Mouse (Mus musculus): ENCODE measurements at regions not wholly inside any gene's neighbourhood (a gene's known extent, or its start where the extent isn't known, plus 50 kb on each side); places are given as distances from the start of the nearest gene placed in this dataset.
A peak's percentile ranks its signal among the peaks of the same experiment; 100 is the strongest.

DNA sequence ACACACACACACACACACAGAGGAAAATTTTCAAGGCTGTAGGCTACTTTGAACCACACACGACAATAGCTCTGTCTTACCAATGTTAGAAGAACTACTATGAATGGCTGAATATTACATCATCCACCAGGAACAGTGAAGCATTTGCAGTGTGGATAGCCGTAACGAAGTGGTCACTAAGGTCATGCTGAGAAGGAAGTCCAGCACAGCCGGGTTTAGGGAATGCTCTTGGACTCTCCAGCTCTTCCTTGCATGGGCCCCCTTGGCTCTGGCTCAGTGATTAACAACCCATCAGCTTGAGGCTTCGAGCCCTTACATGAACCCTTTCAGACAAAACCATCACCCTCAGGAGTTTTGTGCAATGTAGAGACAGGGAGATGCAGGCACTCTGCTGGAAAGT is 245.3 kb downstream of the Adamts20 start:
- 37% methylated on average over 5 of the region's 5 CpGs for WGBS
- 0 out of 2 replicates have a peak overlapping the region, but pooled peaks have one; percentile 11 for H3K27ac ChIP-seq (ENCODE audit: low read length)
- H3K4me3 ChIP-seq (ENCODE audit: low read length): no peak overlapping the region
- H3K36me3 ChIP-seq (ENCODE audit: control insufficient read depth, insufficient read depth): no peaks in the 10 kb centered on the region
- no peaks in the 10 kb centered on the region for H3K9me3 ChIP-seq (replicated peaks; ENCODE audit: control insufficient read depth, low read length)
- H3K9ac ChIP-seq (ENCODE audit: low read length): no peak overlapping the region
- H3K4me1 ChIP-seq (ENCODE audit: control insufficient read depth, insufficient read depth, low read length): peaks cover 28% of the 10 kb centered on the region
- H3K4me2 ChIP-seq (ENCODE audit: low read depth, low read length): no peak overlapping the region
- no peak for ATAC-seq (replicated peaks; ENCODE audit: extremely low read depth, insufficient read depth, low FRiP score)
- H3K27me3 ChIP-seq (ENCODE audit: control insufficient read depth, insufficient read depth, low read length): no peaks in the 10 kb centered on the region

DNA sequence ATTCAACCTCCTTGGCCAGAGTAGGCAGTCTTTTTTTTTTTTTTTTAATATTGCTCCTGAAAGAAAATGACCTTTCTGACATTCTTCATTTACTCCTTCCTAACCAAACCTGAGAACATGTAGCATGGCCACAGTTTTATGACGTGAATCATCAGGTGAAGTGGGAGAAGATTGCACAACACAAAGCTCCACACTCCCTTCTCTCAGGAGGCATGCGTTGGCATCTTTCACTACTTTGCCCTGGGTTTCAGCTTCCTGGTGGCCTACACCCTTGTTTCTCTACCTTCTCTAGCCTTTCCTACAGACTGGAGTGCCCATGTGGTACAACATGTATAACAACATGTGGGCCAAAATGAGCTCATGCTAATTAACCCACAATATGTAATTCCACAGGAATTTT is 248.5 kb downstream of the Adamts20 start:
- Histone ChIP-seq H3K36me3 (ENCODE audit: control insufficient read depth, insufficient read depth) (no peaks in the 10 kb centered on the region), H3K27ac (ENCODE audit: low read length) (no peak overlapping the region), H3K9ac (ENCODE audit: low read length) (no peak overlapping the region), H3K4me2 (ENCODE audit: low read depth, low read length) (no peak overlapping the region), H3K9me3 (replicated peaks; ENCODE audit: control insufficient read depth, low read length) (no peaks in the 10 kb centered on the region; the same call in 1 of the 2 replicates), H3K27me3 (ENCODE audit: control insufficient read depth, insufficient read depth, low read length) (no peaks in the 10 kb centered on the region), H3K4me1 (ENCODE audit: control insufficient read depth, insufficient read depth, low read length) (peaks cover 21% of the 10 kb centered on the region), H3K4me3 (ENCODE audit: low read length) (no peak overlapping the region)
- ATAC-seq (replicated peaks; ENCODE audit: extremely low read depth, insufficient read depth, low FRiP score): no peak
- WGBS: 91% methylated on average over 2 of the region's 2 CpGs

DNA sequence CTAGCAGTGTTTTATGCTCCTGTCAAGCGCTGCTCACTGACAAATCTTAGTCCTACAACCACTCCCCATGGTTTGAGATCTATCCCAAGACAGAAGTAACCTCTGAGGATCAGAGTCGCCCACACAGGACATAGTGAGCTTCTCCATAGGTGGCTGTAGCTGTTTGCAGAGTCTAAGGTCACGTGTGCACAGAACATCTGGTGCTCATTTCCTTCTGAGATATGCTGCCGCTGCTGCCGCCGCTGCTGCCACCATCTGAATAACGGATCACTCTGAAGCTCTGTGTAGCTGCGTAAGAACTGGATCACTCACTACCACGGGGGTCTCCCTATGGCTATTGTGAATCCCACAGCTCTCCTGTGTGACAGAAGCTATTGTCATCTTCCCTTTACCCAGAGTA is 250.8 kb downstream of the Adamts20 start:
- peak; percentile 65 for ATAC-seq (replicated peaks; ENCODE audit: extremely low read depth, insufficient read depth, low FRiP score)
- Histone ChIP-seq H3K36me3 (ENCODE audit: control insufficient read depth, insufficient read depth) (no peaks in the 10 kb centered on the region), H3K27ac (ENCODE audit: low read length) (no peak overlapping the region), H3K9me3 (replicated peaks; ENCODE audit: control insufficient read depth, low read length) (peaks cover 2% of the 10 kb centered on the region; the same call in 1 of the 2 replicates), H3K9ac (ENCODE audit: low read length) (no peak overlapping the region), H3K4me3 (ENCODE audit: low read length) (no peak overlapping the region), H3K4me1 (ENCODE audit: control insufficient read depth, insufficient read depth, low read length) (peaks cover 8% of the 10 kb centered on the region), H3K4me2 (ENCODE audit: low read depth, low read length) (peak overlapping the region; percentile 2; the same call in 1 of the 2 replicates), H3K27me3 (ENCODE audit: control insufficient read depth, insufficient read depth, low read length) (no peaks in the 10 kb centered on the region)
- WGBS: 24% methylated on average over 9 of the region's 9 CpGs

DNA sequence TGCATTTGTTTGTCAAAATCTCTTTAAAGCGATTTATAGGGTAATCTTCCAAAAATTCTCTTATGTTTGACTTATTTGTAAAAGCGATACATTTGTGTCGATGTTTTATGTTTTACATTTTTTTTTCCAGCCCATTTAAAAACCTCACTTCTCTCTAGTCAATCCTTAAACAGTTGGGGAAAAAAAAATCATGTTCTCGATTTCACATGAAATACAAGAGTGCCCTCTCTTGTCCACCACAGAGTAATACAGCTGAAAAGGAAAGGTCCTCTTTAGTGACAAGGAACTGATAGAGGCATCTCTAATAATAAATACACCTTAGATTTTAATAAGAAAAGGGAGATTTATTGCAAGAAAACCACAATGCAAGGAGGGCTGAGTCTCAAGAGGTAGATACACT is 251.8 kb downstream of the Adamts20 start:
- Histone ChIP-seq H3K36me3 (ENCODE audit: control insufficient read depth, insufficient read depth) (no peaks in the 10 kb centered on the region), H3K27me3 (ENCODE audit: control insufficient read depth, insufficient read depth, low read length) (no peaks in the 10 kb centered on the region), H3K27ac (ENCODE audit: low read length) (no peak overlapping the region), H3K4me3 (ENCODE audit: low read length) (no peak overlapping the region), H3K4me1 (ENCODE audit: control insufficient read depth, insufficient read depth, low read length) (0 out of 2 replicates have a peak, but pooled peaks cover 4% of the 10 kb centered on the region), H3K4me2 (ENCODE audit: low read depth, low read length) (no peak overlapping the region), H3K9ac (ENCODE audit: low read length) (no peak overlapping the region), H3K9me3 (replicated peaks; ENCODE audit: control insufficient read depth, low read length) (peaks cover 2% of the 10 kb centered on the region; the same call in 1 of the 2 replicates)
- no peak for ATAC-seq (replicated peaks; ENCODE audit: extremely low read depth, insufficient read depth, low FRiP score)
- WGBS: 26% methylated on average over 4 of the region's 4 CpGs

DNA sequence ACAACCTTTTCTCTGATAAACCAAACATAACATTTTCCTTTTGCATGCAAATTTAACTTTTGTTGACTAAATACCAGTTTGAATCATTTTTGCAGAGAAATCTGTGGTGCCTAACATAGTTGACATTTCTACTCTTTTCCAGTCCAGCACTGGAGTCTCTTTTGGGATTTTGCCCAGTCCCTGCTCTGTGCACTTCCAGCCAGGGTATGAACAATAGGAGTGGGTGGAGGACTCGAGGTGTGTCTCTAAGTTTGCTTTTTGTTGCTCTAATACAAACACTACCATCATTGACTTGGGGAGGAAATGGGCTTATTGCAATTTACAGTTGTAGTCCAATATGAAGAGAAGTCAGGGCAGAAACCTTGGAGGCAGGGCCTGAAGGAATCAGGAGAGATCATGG is 256.7 kb downstream of the Adamts20 start:
- peaks cover 6% of the 10 kb centered on the region for H3K4me1 ChIP-seq (ENCODE audit: control insufficient read depth, insufficient read depth, low read length)
- ATAC-seq (replicated peaks; ENCODE audit: extremely low read depth, insufficient read depth, low FRiP score): no peak
- WGBS: 39% methylated on average over 1 of the region's 1 CpGs

DNA sequence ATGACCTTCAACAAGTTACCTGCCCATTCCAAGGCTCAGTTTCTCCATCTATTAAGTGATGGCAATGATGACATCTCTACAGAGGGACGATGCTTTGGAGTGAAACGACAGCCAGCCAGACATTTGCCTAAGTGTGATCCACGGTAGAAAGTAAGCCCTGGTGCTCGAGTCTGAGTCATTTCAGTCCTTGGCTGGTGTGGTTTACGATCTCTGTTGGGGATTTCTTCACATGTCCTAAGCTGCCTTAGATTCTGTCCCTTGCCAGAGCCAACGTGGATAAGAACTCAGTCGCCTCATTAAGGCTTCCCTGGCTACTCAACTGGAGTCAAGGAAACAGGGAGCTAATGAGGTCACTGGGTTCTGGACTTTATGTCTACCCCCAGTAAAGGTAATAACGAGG is 258.8 kb downstream of the Adamts20 start:
- WGBS: 82% methylated on average over 8 of the region's 8 CpGs
- Histone ChIP-seq H3K9ac (ENCODE audit: low read length) (no peak overlapping the region), H3K4me3 (ENCODE audit: low read length) (no peak overlapping the region), H3K4me2 (ENCODE audit: low read depth, low read length) (no peak overlapping the region), H3K36me3 (ENCODE audit: control insufficient read depth, insufficient read depth) (no peaks in the 10 kb centered on the region), H3K9me3 (replicated peaks; ENCODE audit: control insufficient read depth, low read length) (0 out of 2 replicates have a peak, but pooled peaks cover under 1% of the 10 kb centered on the region), H3K27ac (ENCODE audit: low read length) (no peak overlapping the region), H3K27me3 (ENCODE audit: control insufficient read depth, insufficient read depth, low read length) (no peaks in the 10 kb centered on the region), H3K4me1 (ENCODE audit: control insufficient read depth, insufficient read depth, low read length) (peaks cover 6% of the 10 kb centered on the region)
- ATAC-seq (replicated peaks; ENCODE audit: extremely low read depth, insufficient read depth, low FRiP score): no peak

More for the DNA sequence above, 256.7 kb downstream of the Adamts20 start:
- peaks cover 2% of the 10 kb centered on the region; the same call in 1 of the 2 replicates for H3K9me3 ChIP-seq (replicated peaks; ENCODE audit: control insufficient read depth, low read length)
- no peak overlapping the region for H3K4me2 ChIP-seq (ENCODE audit: low read depth, low read length)
- no peak overlapping the region for H3K4me3 ChIP-seq (ENCODE audit: low read length)
- H3K36me3 ChIP-seq (ENCODE audit: control insufficient read depth, insufficient read depth): no peaks in the 10 kb centered on the region
- no peaks in the 10 kb centered on the region for H3K27me3 ChIP-seq (ENCODE audit: control insufficient read depth, insufficient read depth, low read length)
- no peak overlapping the region for H3K27ac ChIP-seq (ENCODE audit: low read length)
- no peak overlapping the region for H3K9ac ChIP-seq (ENCODE audit: low read length)

DNA sequence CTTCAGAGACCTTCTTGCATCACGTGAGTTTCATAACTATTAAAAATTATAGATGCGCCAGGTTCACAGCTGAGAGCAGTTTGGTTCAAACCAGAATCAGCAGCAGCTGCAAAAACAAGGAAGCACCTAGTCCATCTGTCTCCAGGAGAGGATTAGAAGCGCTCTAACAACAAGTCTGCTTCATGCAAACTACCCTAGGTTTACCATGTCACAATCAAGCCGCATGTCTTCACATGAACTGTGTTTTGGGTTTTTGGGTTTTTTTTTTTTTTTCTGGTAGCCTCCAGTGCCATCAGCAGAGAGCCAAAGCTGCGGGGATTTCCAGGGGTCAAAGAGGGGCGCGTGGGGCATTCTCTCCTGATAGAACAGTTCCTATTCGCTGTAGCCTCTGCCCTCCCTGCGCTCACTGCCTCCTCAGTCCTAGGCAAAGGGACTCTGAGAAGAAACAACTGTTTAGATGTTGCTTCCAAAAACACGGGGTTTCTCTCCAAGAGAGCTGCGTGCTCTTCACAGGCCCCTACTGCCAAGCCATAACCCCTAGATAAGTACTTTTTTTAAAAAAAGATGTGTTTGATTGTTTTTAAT is 259.8 kb downstream of the Adamts20 start:
- H3K27me3 ChIP-seq (ENCODE audit: control insufficient read depth, insufficient read depth, low read length): no peaks in the 10 kb centered on the region
- no peak for ATAC-seq (replicated peaks; ENCODE audit: extremely low read depth, insufficient read depth, low FRiP score)
- H3K36me3 ChIP-seq (ENCODE audit: control insufficient read depth, insufficient read depth): no peaks in the 10 kb centered on the region
- no peak overlapping the region for H3K4me3 ChIP-seq (ENCODE audit: low read length)
- no peak overlapping the region for H3K27ac ChIP-seq (ENCODE audit: low read length)
- H3K9ac ChIP-seq (ENCODE audit: low read length): no peak overlapping the region
- 57% methylated on average over 11 of the region's 11 CpGs for WGBS
- peaks cover 6% of the 10 kb centered on the region for H3K4me1 ChIP-seq (ENCODE audit: control insufficient read depth, insufficient read depth, low read length)
- H3K9me3 ChIP-seq (replicated peaks; ENCODE audit: control insufficient read depth, low read length): no peaks in the 10 kb centered on the region
- no peak overlapping the region for H3K4me2 ChIP-seq (ENCODE audit: low read depth, low read length)

DNA sequence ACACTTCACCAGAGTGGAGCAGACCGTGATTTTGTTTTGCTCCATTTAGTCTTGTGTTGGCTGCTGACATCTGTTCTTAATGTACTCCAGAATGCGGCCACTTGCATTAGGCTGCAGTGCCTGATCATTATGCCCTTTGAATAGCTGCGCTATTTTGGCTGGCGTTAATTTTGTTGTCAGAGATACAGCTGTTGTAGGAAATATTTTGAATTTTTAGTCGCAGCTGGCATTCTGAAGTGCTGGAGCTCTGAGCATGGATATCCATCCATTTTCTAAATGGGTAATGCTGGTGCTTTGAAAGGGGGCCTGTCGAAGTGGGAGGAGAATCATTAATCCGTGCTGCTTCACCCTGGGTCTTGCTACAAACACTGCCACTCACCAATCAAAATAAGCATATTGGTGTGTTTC is 275.1 kb downstream of the Adamts20 start:
- Histone ChIP-seq H3K4me2 (ENCODE audit: low read depth, low read length) (no peak overlapping the region), H3K4me3 (ENCODE audit: low read length) (no peak overlapping the region), H3K9ac (ENCODE audit: low read length) (no peak overlapping the region), H3K4me1 (ENCODE audit: control insufficient read depth, insufficient read depth, low read length) (peaks cover 16% of the 10 kb centered on the region), H3K27ac (ENCODE audit: low read length) (peak overlapping the region; percentile 18; the same call in 1 of the 2 replicates), H3K27me3 (ENCODE audit: control insufficient read depth, insufficient read depth, low read length) (no peaks in the 10 kb centered on the region), H3K9me3 (replicated peaks; ENCODE audit: control insufficient read depth, low read length) (no peaks in the 10 kb centered on the region), H3K36me3 (ENCODE audit: control insufficient read depth, insufficient read depth) (no peaks in the 10 kb centered on the region)
- 33% methylated on average over 7 of the region's 7 CpGs for WGBS
- ATAC-seq (replicated peaks; ENCODE audit: extremely low read depth, insufficient read depth, low FRiP score): no peak

DNA sequence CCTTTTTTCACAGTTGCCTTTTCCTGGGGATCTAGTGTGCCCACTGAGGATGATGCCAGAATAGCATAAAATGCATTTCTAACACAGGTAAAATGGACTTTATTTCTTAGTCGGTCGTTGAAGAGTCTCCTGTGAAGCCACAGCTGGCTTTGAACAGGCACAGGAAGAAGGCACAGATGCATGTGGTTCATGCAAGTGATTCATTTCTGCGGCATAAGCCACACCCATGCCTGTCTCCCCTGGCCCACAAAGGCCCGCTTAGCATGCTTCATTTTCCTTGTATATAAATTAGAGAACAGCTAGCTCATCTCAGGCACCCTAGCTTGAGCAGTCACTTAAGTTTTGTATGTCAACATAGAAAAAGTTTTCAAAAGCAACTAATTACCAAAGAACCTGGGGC is 277.6 kb downstream of the Adamts20 start:
- no peaks in the 10 kb centered on the region for H3K27me3 ChIP-seq (ENCODE audit: control insufficient read depth, insufficient read depth, low read length)
- no peak overlapping the region for H3K9ac ChIP-seq (ENCODE audit: low read length)
- H3K4me3 ChIP-seq (ENCODE audit: low read length): no peak overlapping the region
- H3K4me1 ChIP-seq (ENCODE audit: control insufficient read depth, insufficient read depth, low read length): peaks cover 16% of the 10 kb centered on the region
- WGBS: 72% methylated on average over 4 of the region's 4 CpGs
- no peak overlapping the region for H3K27ac ChIP-seq (ENCODE audit: low read length)
- H3K9me3 ChIP-seq (replicated peaks; ENCODE audit: control insufficient read depth, low read length): no peaks in the 10 kb centered on the region
- no peaks in the 10 kb centered on the region for H3K36me3 ChIP-seq (ENCODE audit: control insufficient read depth, insufficient read depth)
- ATAC-seq (replicated peaks; ENCODE audit: extremely low read depth, insufficient read depth, low FRiP score): no peak
- H3K4me2 ChIP-seq (ENCODE audit: low read depth, low read length): no peak overlapping the region

Data from heart, embryonic 16.5 days (tissue).